Mouse (Mus musculus): ENCODE measurements around the gene Adam3. TPM values are rescaled to one million over a fixed set of nuclear protein-coding genes. Genes with fewer than 3 reads are reported as not detected.

The Adam3 gene
- not detected for total RNA-seq (2021)
- long read RNA-seq, experiment 1, result 0 reads
- long read RNA-seq, experiment 2, result 0 reads

DNA sequence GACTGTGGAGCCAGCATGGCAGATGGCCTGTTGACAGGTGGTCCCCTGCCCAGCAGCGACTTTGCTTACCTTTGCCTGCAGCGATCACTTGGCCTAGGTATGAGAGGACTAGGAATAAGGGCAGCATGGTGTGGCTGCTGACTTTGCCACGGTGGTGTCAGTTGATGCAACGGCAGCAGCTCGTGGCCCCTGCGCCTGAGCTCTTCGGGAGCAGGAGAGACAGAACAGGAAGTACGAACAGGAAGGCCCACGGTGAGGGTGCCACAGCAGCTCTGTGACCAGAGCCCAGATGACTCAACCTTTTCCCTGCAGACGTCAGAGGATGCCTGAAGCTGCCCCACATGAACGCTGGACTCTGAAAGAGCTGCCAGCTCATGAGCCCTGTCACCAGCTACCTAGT lies at the start of gene Adam3:
TSS of gene Adam3 (minus strand) at position 223 of the 400 bp plus-strand sequence.
- intact Hi-C loops (cut with DNase I), result no loop called here
- DNase-seq (ENCODE audit: extremely low spot score in 1 of 2, low spot score in 2 of 2), result no peak
- TF ChIP-seq CTCF (IDR thresholded peaks at IDR 0.05), result no peak
- H3K4me3 ChIP-seq, result no peak within 1 kb of the TSS
- no peak within 1 kb of the TSS for H3K27ac ChIP-seq

DNA sequence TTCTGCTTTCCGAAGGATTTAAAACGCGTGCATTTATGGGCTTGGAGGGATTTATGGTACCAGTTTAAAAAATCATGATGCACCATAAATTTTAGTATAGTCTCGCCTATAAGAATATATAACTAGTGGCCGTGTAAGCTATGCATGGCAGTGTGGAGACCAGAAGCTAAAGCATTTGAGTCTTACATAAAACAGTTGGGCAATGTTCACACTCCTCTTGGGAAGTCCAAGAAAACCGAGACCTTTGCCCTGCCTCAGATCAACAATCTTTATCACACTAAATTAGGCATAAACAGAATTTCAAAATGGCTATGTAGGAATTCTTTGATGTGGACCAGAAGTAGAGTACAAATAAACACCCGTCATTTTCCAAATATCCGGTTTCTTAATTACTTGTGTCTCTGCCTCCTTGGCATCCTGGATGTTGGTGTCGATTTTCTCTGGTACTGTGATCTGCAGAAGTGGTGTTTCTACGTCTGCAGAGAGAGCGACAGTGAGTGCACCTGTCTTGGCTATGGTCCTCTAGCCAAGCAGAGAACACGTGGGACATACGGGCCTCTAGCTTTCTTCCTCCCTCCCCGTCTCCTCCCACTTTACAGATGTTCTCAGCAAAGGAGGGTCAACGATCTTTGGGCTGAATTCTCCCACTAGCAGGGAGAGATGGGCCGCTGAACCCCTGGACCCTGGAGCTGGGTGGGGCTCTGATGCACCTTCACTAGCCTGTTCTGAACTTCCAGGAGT lies 596 bp downstream of the Adam3 start:
- Histone ChIP-seq H3K27ac (no peak overlapping the region), H3K4me3 (no peak overlapping the region)
- DNase-seq (ENCODE audit: extremely low spot score in 1 of 2, low spot score in 2 of 2), result no peak
- no peak for TF ChIP-seq CTCF (IDR thresholded peaks at IDR 0.05)
- intact Hi-C loops (cut with DNase I), result no loop called here

Other genes starting within 250 kb of the Adam3 start
- under 1 TPM in 1 of 2 experiments, not detected in 1; 0.29 TPM for gene Adam5, start 98.5 kb upstream of the Adam3 start, total RNA-seq (2021)